Mouse (Mus musculus): ENCODE data around the gene Efnb3.
A peak's percentile ranks its signal among the peaks of the same experiment; 100 is the strongest.

Efnb3 gene

DNA sequence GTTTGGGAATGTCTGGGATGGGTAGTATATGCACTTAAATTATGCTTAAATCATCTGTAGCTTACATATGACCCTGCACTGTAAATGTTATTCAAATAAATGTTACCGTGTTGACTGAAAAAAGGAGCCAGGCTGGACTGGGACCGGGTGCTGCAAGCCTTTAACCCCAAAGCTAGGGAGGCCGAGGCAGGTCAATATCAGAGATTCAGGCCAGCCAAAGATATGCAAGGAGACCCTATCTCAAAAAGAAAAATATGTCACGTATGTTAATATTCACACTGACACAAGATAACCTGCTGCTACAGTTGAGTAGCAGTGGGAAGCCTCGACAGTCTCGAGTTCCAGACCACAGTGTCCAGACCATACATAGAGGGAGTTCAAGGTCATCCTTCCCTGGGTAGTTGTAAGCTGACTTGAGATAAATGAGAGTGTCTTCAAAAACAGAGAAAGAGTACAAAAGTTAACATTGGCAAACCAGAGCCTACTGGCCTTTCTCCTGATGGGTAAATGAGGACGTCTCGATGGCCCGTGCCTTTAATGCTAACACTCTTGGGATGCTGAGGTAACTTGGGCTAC is 22.3 kb upstream of the Efnb3 start:
- DNase-seq, result no peak

DNA sequence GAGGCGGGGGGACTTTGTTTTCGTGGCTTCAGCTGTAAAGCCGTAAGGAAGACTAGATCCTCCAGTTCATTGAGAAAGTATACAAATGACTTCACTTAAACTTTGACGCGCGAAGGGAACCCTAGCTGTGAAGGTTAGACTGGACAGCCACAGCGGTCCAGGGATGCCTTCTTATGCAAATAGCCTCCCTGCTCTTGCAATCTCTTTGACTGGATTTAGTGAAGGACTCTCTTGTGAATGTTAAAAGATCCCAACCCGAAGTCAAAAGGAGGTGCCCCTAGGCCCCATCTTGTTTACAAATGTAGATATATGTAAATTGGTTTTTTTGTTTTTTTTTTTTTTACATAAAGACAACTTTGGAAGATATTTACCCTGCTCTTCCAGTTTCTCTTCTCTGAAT is 21.8 kb upstream of the Efnb3 start:
- DNase-seq, result no peak

- peak; percentile 92 for DNase-seq
Measured at GRCm38 (mm10) chr11:69581147-69581688, 21.2 kb upstream of the Efnb3 start.

DNA sequence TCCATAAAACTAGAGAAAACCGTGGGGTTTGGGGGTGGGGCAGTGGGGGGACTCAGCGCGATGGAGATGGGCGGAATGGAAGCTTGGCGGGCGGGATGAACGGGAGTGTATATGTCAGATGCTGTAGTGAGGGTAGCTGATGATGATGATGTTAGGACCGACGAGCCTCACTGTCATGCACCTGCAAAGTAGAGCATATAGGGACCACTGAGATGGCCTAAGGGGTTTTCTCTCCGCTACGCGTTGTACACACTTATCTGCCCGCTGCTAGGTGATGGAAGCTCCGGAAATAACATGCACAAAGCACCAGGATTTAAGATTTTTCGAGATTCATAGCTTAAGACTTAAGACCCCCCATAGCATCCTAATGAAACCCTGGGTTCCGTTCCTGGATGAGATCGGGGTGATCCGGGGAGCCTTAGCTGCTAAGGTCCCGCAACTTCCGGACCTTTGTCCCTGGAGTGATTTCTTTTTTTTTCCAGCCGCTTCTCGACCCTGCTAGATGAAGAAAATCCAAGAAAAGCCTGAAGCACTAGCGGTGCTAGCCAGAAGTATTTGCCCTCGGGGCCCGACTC is 20.7 kb upstream of the Efnb3 start:
- DNase-seq, result no peak

DNA sequence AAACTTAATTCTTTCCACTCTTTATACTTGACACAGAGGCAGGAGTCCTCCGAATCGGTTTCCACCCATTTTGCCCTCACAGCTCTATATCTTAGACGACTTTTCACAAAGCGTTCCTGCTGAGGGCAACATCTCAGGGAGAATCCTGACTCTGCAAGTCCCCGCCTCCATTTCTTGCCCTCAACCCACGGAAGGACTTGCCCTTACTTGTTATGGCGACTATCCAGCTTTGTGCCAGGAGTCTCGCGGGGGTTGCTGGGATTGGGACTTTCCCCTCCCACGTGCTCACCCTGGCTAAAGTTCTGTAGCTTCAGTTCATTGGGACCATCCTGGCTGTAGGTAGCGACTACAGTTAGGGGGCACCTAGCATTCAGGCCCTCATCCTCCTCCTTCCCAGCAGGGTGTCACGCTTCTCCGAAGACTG is 20.1 kb upstream of the Efnb3 start, which contains the start of the genes Wrap53 and Trp53:
TSS of gene Wrap53 (minus strand) at position 165 of the 424 bp plus-strand sequence.
TSS of gene Trp53 (plus strand) at position 269 of the 424 bp plus-strand sequence.
- peak; percentile 91 for DNase-seq

- peak; percentile 94 for DNase-seq
Measured at GRCm38 (mm10) chr11:69579128-69580017, 19.4 kb upstream of the Efnb3 start.

- no peak for DNase-seq
Measured at GRCm38 (mm10) chr11:69578301-69578700, 18.3 kb upstream of the Efnb3 start.

- DNase-seq, result no peak
Measured at GRCm38 (mm10) chr11:69576307-69576706, 16.3 kb upstream of the Efnb3 start.

GRCm38 (mm10) chr11:69575220-69575619 is 15.2 kb upstream of the Efnb3 start:
- DNase-seq, result peak; percentile 55

DNA sequence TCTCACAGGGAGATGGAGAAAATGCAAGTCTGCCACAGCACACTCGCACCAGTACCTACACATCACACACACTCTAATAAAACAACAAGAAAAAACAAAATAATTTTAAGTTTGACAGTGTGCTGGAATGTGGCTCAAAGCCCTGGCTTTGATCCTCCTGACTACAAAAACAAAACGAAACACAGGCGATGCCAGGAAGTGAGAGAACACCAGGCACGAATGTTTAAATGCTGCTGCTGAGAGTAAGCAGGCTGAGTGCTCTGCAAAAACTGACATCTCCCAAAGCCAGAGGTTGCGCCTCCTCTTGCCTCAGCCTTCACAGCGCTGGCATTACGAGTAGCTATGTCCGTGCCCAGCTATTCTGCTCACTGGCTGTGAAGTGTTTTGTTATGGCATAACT is 5.1 kb upstream of the Efnb3 start:
- no peak for DNase-seq

- no peak for DNase-seq
Measured at GRCm38 (mm10) chr11:69564391-69564790, 4.4 kb upstream of the Efnb3 start.

- no peak for DNase-seq
Measured at GRCm38 (mm10) chr11:69563373-69563772, 3.4 kb upstream of the Efnb3 start.

DNA sequence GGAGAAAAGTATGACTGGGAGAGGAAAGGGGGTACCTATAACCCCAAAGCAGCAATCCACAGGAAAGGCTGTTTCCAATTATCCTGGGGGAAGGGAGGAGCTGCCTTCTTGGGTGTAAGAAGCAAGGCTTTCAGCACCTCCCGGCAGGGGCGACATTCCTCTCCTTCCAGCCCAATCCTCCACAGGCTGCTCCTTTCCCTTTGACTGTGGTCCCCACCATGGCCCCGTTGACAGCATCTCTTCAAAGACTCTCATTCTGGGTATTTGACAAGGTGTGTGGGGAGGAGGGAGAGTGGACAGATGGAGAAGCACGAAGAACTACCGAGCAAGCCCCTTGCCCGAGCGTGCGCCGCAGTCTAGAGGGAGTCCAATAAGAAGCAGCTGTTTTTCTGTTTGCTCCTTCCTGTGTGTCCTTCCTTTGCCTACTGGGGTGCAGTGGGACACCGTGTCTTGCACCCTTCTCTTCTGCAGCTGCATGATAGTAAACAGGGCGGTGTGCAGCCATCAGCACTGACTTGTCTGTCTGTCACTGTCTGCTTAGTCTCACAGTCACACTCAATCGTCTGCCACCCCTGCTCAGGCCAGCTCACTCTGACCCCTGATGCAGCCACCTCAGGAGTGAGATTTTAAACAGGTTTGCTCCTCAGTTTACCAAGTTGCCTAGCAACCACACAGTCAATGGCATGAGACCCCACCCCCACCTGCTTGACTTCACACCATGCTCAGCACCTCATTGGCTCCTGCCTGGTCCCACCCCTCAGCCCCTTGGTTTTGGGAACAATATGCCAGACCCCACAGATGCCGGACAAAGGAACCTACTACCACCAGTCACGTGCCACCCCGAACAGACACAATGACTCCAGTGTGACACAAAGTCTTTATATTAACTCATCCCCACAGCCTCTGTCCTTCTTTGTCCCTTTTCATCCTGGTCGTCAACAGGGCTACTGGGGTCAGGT is 1.2 kb upstream of the Efnb3 start:
- DNase-seq, result no peak

- no peak for DNase-seq
Measured at GRCm38 (mm10) chr11:69559183-69559582, 822 bp downstream of the Efnb3 start.

- DNase-seq, result no peak
Measured at GRCm38 (mm10) chr11:69558756-69559155, 1.2 kb downstream of the Efnb3 start.

GRCm38 (mm10) chr11:69557381-69557958 is 2.5 kb downstream of the Efnb3 start:
- DNase-seq, result no peak

DNA sequence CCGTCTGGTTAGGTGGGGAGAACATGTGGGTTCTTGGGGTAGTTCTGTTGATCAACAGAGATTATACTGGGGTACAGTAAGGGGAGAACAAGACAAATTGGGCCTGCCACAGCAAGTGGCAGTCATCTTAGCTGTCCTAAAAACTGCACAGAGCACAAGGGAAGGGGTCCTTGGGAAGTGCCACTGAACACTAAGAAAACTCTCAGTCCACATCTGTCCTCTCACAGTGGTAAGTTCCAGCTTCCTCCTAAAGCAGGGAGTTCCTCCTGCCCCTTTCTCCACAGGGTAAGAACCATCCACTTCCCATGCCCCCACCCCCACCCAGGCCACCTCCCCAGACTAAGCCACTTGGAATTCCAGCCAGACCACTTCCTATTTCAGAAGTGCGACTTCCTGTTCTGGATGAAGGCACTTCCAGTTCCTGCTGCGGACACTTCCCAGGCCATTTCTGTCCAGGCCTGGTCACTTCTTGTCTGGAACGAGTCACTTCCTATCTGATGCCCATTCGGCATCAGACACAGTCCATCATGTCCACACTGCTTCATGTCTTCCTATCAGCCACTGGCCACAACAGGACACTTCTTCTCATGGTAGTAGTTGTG is 5.4 kb downstream of the Efnb3 start:
- DNase-seq, result no peak

- no peak for DNase-seq
Measured at GRCm38 (mm10) chr11:69553341-69553721, 6.7 kb downstream of the Efnb3 start.

DNA sequence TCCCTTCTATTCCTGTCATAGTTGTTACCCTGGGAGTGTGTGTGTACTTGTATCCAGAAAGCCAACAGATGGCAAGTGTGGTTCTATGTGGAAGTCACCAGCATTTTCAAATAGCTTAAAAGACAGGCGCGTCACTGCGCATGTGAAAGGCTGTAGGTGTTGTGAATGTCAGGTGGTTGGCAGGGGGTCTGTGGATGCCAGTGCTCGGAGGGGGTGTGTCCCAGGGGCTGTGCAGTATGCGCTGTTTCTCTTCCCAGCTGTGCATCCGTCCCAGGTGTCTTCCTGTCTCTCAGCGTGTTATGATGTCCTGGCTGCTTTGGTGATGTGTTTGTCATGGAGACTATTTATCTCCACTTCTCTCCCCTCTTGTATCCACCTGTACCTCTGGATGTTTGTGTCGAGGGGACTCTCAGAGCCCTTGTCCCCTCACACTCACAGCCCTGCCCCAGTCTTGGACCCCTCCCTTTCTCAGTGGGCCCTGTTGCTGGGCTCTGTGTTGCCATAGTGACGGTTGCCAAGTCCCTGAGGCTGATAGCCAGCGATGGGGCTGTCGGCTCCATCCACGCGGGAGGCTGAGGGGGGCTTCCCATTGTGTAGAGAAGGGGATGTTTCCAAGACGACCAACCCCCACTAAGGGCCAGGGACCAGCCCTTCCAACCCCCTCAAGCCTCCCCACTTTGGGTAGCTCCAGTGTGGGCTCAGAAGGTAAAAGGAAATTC is 7.2 kb downstream of the Efnb3 start:
- peak; percentile 69 for DNase-seq

DNA sequence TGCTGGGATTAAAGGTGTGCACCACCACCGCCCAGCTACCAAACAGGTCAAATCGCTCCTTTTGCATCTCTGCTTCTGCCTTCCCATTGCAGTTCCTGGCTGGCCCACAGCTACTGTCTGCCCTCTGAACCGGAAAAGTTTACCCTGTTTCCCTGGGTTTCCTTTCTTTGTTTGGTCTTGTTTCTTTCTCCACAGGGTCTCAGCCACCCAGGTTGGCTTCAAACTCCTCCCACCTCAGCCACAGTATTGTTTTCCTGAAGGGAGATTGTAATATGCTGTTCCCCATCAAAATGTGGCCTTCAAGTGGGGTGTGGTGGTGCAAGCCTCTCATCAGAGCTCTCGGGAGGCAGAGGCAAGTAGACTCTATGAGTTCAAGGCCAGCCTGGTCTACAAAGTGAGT is 8.7 kb downstream of the Efnb3 start:
- DNase-seq, result no peak
